ENCODE assay signal across 9 mouse cellular contexts in the genomic region with DNA sequence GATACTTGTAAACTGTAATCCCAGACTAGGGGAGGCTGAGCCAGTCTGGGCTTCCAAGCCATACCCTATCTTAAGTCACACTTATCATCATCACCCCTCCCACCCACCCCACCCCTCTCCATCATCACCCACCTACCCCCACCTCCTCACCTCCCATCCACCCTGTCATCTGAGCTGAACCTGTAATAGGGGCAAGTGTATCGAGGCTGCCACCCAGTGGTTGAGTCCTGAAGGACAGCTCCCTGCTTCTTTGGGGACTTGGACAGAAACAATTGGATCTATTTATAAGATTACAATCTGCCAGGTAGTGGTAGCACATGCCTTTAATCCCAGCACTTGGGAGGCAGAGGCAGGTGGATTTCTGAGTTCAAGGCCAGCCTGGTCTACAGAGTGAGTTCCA. TPM values are rescaled to one million over a fixed set of nuclear protein-coding genes. Genes with fewer than 3 reads are reported as not detected.
DNase-seq lines count a peak whose midpoint lies in the region; ATAC-seq and TF ChIP-seq lines count a peak whose summit lies in the region.
"Had no signal": no experiment of that assay in that cellular context is flagged by ENCODE, and none has a peak within 500 bp of the region (broad histone marks: within the 10 kb centered on the region; RNA-seq: fewer than 3 reads in every experiment).

No protein-coding gene starts in this region.

- ATAC-seq in megakaryocyte progenitor cell, adult 5-6 weeks (replicated peaks; ENCODE audit: poor library complexity), result peak; percentile 92
- ATAC-seq in erythroblast, adult 5-6 weeks (replicated peaks; ENCODE audit: low FRiP score, poor library complexity, severe bottlenecking), result no peak

- peak; percentile 61 for TF ChIP-seq CTCF in left cerebral cortex, adult 2 months (IDR thresholded peaks at IDR 0.05)

- H3K4me3 ChIP-seq in left cerebral cortex, adult 2 months, result no peak overlapping the region
- H3K4me3 ChIP-seq: heart, embryonic 15.5 days had no signal

- peak; percentile 40 to 45 for DNase-seq in cerebellum, postnatal 14 days
- DNase-seq in cerebellum, adult 9-11 months, result no peak
- DNase-seq in left cerebral cortex, adult 2 months (ENCODE audit: extremely low spot score in 1 of 2, low spot score in 2 of 2), result peak; percentile 41 to 53
- no peak for DNase-seq in left cerebral cortex, adult 11 months (ENCODE audit: low spot score)
- DNase-seq in T-cell, adult 2 months (ENCODE audit: low spot score), result peak; percentile 20
- peak; percentile 79 for DNase-seq in kidney, adult 9 months

- intact Hi-C loops in left cerebral cortex, adult 2 months (cut with DNase I), result no loop called here

- H3K27ac ChIP-seq in left cerebral cortex, adult 2 months, result no peak overlapping the region
- H3K27ac ChIP-seq: heart, embryonic 15.5 days had no signal

RNA-seq across cellular contexts. Expression of gene Rab11fip5, which starts 22.7 kb away (rescaled TPM):
- total RNA-seq in left cerebral cortex, adult 2 months (2021), result 10 to 100 TPM; 74.5 to 78.6 TPM
- 4.2 and 4.4 TPM in 2 replicates for total RNA-seq in megakaryocyte progenitor cell, adult 5-6 weeks (2015)
- 3.1 and 5.5 TPM in 2 replicates for total RNA-seq in megakaryocyte progenitor cell, adult 5-6 weeks (2017)
- 0.19 and 0.21 TPM in 2 replicates for total RNA-seq in erythroblast, adult 5-6 weeks (2015; ENCODE audit: low replicate concordance)
- total RNA-seq in erythroblast, adult 5-6 weeks (2017; ENCODE audit: low replicate concordance), result 0.51 and 2.6 TPM in 2 replicates

RNA-seq across cellular contexts. Expression of gene Noto, which starts 26.5 kb away (rescaled TPM):
- not detected for total RNA-seq in left cerebral cortex, adult 2 months (2021)
- total RNA-seq in megakaryocyte progenitor cell, adult 5-6 weeks (2015), result not detected in 2 replicates
- total RNA-seq in megakaryocyte progenitor cell, adult 5-6 weeks (2017), result not detected in 2 replicates
- not detected in 2 replicates for total RNA-seq in erythroblast, adult 5-6 weeks (2015; ENCODE audit: low replicate concordance)
- total RNA-seq in erythroblast, adult 5-6 weeks (2017; ENCODE audit: low replicate concordance), result not detected in 2 replicates

RNA-seq across cellular contexts. Expression of gene Smyd5, which starts 34.6 kb away (rescaled TPM):
- total RNA-seq in left cerebral cortex, adult 2 months (2021), result 10 to 100 TPM; 48.8 to 52.7 TPM
- total RNA-seq in megakaryocyte progenitor cell, adult 5-6 weeks (2015), result 39.4 and 42.2 TPM in 2 replicates
- total RNA-seq in megakaryocyte progenitor cell, adult 5-6 weeks (2017), result 44.1 and 66.0 TPM in 2 replicates
- total RNA-seq in erythroblast, adult 5-6 weeks (2015; ENCODE audit: low replicate concordance), result 1.5 TPM in 2 replicates
- 4.0 and 14.1 TPM in 2 replicates for total RNA-seq in erythroblast, adult 5-6 weeks (2017; ENCODE audit: low replicate concordance)

RNA-seq across cellular contexts. Expression of gene Cct7, which starts 54.1 kb away (rescaled TPM):
- 100 to 1,000 TPM; 200 to 226 TPM for total RNA-seq in left cerebral cortex, adult 2 months (2021)
- total RNA-seq in megakaryocyte progenitor cell, adult 5-6 weeks (2015), result 321 and 330 TPM in 2 replicates
- 304 and 348 TPM in 2 replicates for total RNA-seq in megakaryocyte progenitor cell, adult 5-6 weeks (2017)
- 91.3 and 115 TPM in 2 replicates for total RNA-seq in erythroblast, adult 5-6 weeks (2015; ENCODE audit: low replicate concordance)
- total RNA-seq in erythroblast, adult 5-6 weeks (2017; ENCODE audit: low replicate concordance), result 95.1 and 135 TPM in 2 replicates

RNA-seq across cellular contexts. Expression of gene Pradc1, which starts 54.6 kb away (rescaled TPM):
- total RNA-seq in left cerebral cortex, adult 2 months (2021), result 10 to 100 TPM; 25.3 to 26.0 TPM
- total RNA-seq in megakaryocyte progenitor cell, adult 5-6 weeks (2015), result 28.9 and 40.6 TPM in 2 replicates
- 11.1 and 12.0 TPM in 2 replicates for total RNA-seq in megakaryocyte progenitor cell, adult 5-6 weeks (2017)
- total RNA-seq in erythroblast, adult 5-6 weeks (2015; ENCODE audit: low replicate concordance), result 13.8 TPM in 2 replicates
- total RNA-seq in erythroblast, adult 5-6 weeks (2017; ENCODE audit: low replicate concordance), result 5.7 and 8.1 TPM in 2 replicates

Comparison
In these comparisons a context has a peak if more than half of its experiments do, and no peak if none do; other contexts are left out.
1. DNase-seq: peak in cerebellum, postnatal 14 days (2 of 2), left cerebral cortex, adult 2 months (2 of 2), T-cell, adult 2 months (single experiment) and kidney, adult 9 months (single experiment); none in cerebellum, adult 9-11 months (single experiment) and left cerebral cortex, adult 11 months (single experiment).
2. RNA of gene Rab11fip5, which starts 22.7 kb away (total RNA-seq): 74.5 to 78.6 TPM in left cerebral cortex, adult 2 months; 3.1 to 5.5 TPM in megakaryocyte progenitor cell, adult 5-6 weeks and 0.19 to 2.6 TPM in erythroblast, adult 5-6 weeks; every median in the first group is over 10 times any median in the second.